Mouse (Mus musculus) brain, embryonic 14.5 days (tissue): ENCODE measurements around the gene Slc7a10.

Experiments
- CTCF ChIP-seq: fragments of 200-500 bp; IDR thresholded peaks from 2 replicates; pipeline ENCODE4 v1.5.1; 2012; ENCODE audit warnings: inconsistent platforms, mild to moderate bottlenecking, moderate library complexity, borderline replicate concordance; ENCODE audit not compliant: insufficient read depth, insufficient read length; ENCODE audit errors: extremely low read depth
- POLR2A ChIP-seq: fragments of 200-500 bp; IDR thresholded peaks from 2 replicates; pipeline ENCODE4 v1.6.1; 2012; ENCODE audit warnings: mild to moderate bottlenecking, inconsistent platforms, borderline replicate concordance; ENCODE audit not compliant: poor library complexity, insufficient read depth, insufficient read length, severe bottlenecking; ENCODE audit errors: extremely low read depth

GRCm38 (mm10) chr7:35139880-35140279, 46.3 kb upstream of the Slc7a10 start:
- TF ChIP-seq CTCF: no peak
- no peak for TF ChIP-seq POLR2A
